Comparison of ENCODE assay signal across 15 mouse cellular contexts in genomic region chr4:134752911-134753426, GRCm38 (mm10). TPM values are rescaled to one million over a fixed set of nuclear protein-coding genes. Genes with fewer than 3 reads are reported as not detected.
DNase-seq lines count a peak whose midpoint lies in the region; ATAC-seq and TF ChIP-seq lines count a peak whose summit lies in the region.
"Had no signal": no experiment of that assay in that cellular context is flagged by ENCODE, and none has a peak within 500 bp of the region (broad histone marks: within the 10 kb centered on the region; RNA-seq: fewer than 3 reads in every experiment).

No protein-coding gene starts in this region.

- no peak overlapping the region; the same call in 1 of the 2 replicates for H3K9ac ChIP-seq in kidney, embryonic 14.5 days (ENCODE audit: low read depth, low read length)
- H3K9ac ChIP-seq: hindbrain, embryonic 12.5 days; limb, embryonic 15.5 days had no signal

- peak; percentile 34 for DNase-seq in embryo, embryonic 11 days
- DNase-seq in embryo, embryonic 10 days (ENCODE audit: low spot score): no peak
- no peak for DNase-seq in kidney, adult 18-20 months
- DNase-seq in spleen, adult 2 months (ENCODE audit: low read depth in 1 of 2, low spot score in 2 of 2): no peak
- DNase-seq in spleen, adult 18-20 months: no peak
- DNase-seq in left cerebral cortex, postnatal 25 days (ENCODE audit: low spot score in 2 of 2): no peak
- DNase-seq: adrenal gland, postnatal 36 days; cerebellum, adult 11 months; gastrocnemius, adult 2 months; kidney, postnatal 10 days; right cerebral cortex, postnatal 4 days had no signal

- peak overlapping the region; percentile 30; the same call in 1 of the 2 replicates for H3K27ac ChIP-seq in kidney, embryonic 14.5 days (ENCODE audit: low read depth, low read length)
- peak overlapping the region; percentile 81 for H3K27ac ChIP-seq in spleen, adult 2 months (ENCODE audit: insufficient read depth, low read length)
- H3K27ac ChIP-seq: gastrocnemius, adult 2 months; hindbrain, embryonic 12.5 days; limb, embryonic 15.5 days had no signal

- whole genome bisulfite sequencing in kidney, embryonic 14.5 days: 50% methylated on average over 11 of the region's 11 CpGs
- 79% methylated on average over 11 of the region's 11 CpGs for WGBS in spleen, adult 2 months

- H3K4me1 ChIP-seq in kidney, embryonic 14.5 days (ENCODE audit: control insufficient read depth, insufficient read depth, low read length): peaks cover 44% of the 10 kb centered on the region
- peaks cover 78% of the 10 kb centered on the region for H3K4me1 ChIP-seq in spleen, adult 2 months (ENCODE audit: control insufficient read depth, insufficient read depth, insufficient read length)

- TF ChIP-seq POLR2A in spleen, adult 2 months (IDR thresholded peaks at IDR 0.05; ENCODE audit: low read depth, low read length): no peak

- ATAC-seq in kidney, embryonic 14.5 days (ENCODE audit: low FRiP score, low TSS enrichment): no peak
- no peak for ATAC-seq in megakaryocyte-erythroid progenitor cell, adult 5-6 weeks (replicated peaks; ENCODE audit: low FRiP score, low TSS enrichment, poor library complexity, severe bottlenecking)

- H3K4me3 ChIP-seq in kidney, embryonic 14.5 days (ENCODE audit: low read length): no peak overlapping the region
- H3K4me3 ChIP-seq in spleen, adult 2 months (ENCODE audit: extremely low read depth, insufficient read depth, insufficient read length): no peak overlapping the region
- H3K4me3 ChIP-seq: gastrocnemius, adult 2 months; hindbrain, embryonic 12.5 days; limb, embryonic 15.5 days had no signal

- intact Hi-C loops in left cerebral cortex, postnatal 25 days (cut with DNase I): no loop called here

- peaks cover 16% of the 10 kb centered on the region; the same call in 1 of the 2 replicates for H3K36me3 ChIP-seq in kidney, embryonic 14.5 days (ENCODE audit: control insufficient read depth, insufficient read depth, low read length)
- H3K36me3 ChIP-seq in spleen, adult 2 months (ENCODE audit: control insufficient read depth, insufficient read depth, low read length): peaks cover 9% of the 10 kb centered on the region
- H3K36me3 ChIP-seq: hindbrain, embryonic 12.5 days had no signal

- no peaks in the 10 kb centered on the region for H3K27me3 ChIP-seq in kidney, embryonic 14.5 days (ENCODE audit: control insufficient read depth, insufficient read depth, low read length)
- no peaks in the 10 kb centered on the region for H3K27me3 ChIP-seq in spleen, adult 2 months (ENCODE audit: control insufficient read depth, insufficient read depth, low read length)
- H3K27me3 ChIP-seq: hindbrain, embryonic 12.5 days; limb, embryonic 15.5 days had no signal

- no peaks in the 10 kb centered on the region for H3K9me3 ChIP-seq in kidney, embryonic 14.5 days (ENCODE audit: control insufficient read depth, low read length)
- H3K9me3 ChIP-seq: hindbrain, embryonic 12.5 days; limb, embryonic 15.5 days had no signal

- TF ChIP-seq CTCF in spleen, adult 2 months (IDR thresholded peaks at IDR 0.05; ENCODE audit: extremely low read depth, insufficient read depth, insufficient read length, insufficient replicate concordance): no peak

- H3K4me2 ChIP-seq in kidney, embryonic 14.5 days (replicated peaks; ENCODE audit: low read depth, low read length): no peak overlapping the region
- H3K4me2 ChIP-seq: hindbrain, embryonic 12.5 days; limb, embryonic 15.5 days had no signal

RNA-seq across cellular contexts. Expression of gene Ldlrap1, which starts 14.9 kb away (rescaled TPM):
- polyA plus RNA-seq in kidney, embryonic 14.5 days (2014; fragmentation: Nextera tagmentation; extraction: Ambion mirVana): 10.7 and 19.9 TPM in 2 replicates
- polyA plus RNA-seq in spleen, adult 2 months (2012; rRNA removed): 26.7 and 29.8 TPM in 2 replicates
- total RNA-seq in megakaryocyte-erythroid progenitor cell, adult 5-6 weeks (2014; fragmentation: Nextera tagmentation): 28.5 and 34.9 TPM in 2 replicates
- 8.5 and 9.6 TPM in 2 replicates for total RNA-seq in megakaryocyte-erythroid progenitor cell, adult 5-6 weeks (2017)
- 1 to 10 TPM; 2.7 TPM for total RNA-seq in left cerebral cortex, postnatal 25 days (2021)

RNA-seq across cellular contexts. Expression of gene Man1c1, which starts 48.9 kb away (rescaled TPM):
- 3.8 and 5.3 TPM in 2 replicates for polyA plus RNA-seq in kidney, embryonic 14.5 days (2014; fragmentation: Nextera tagmentation; extraction: Ambion mirVana)
- 6.9 and 7.7 TPM in 2 replicates for polyA plus RNA-seq in spleen, adult 2 months (2012; rRNA removed)
- 0.49 and 0.59 TPM in 2 replicates for total RNA-seq in megakaryocyte-erythroid progenitor cell, adult 5-6 weeks (2014; fragmentation: Nextera tagmentation)
- total RNA-seq in megakaryocyte-erythroid progenitor cell, adult 5-6 weeks (2017): 0.53 TPM in 1 of 2 replicates, not detected in the other
- total RNA-seq in left cerebral cortex, postnatal 25 days (2021): 10 to 100 TPM; 42.3 to 42.7 TPM

Comparison
In these comparisons a context has a peak if more than half of its experiments do, and no peak if none do; other contexts are left out.
1. RNA of gene Man1c1, which starts 48.9 kb away (total RNA-seq): 42.3 to 42.7 TPM in left cerebral cortex, postnatal 25 days; 0.49 to 0.59 TPM in megakaryocyte-erythroid progenitor cell, adult 5-6 weeks; every median in the first group is over 10 times any median in the second.